Mouse (Mus musculus) E14TG2a.4 (cell line): Measurements from ENCODE around the gene Cfap65.

ENCODE experiments used
- CTCF ChIP-seq: conservative IDR thresholded peaks from 2 replicates; pipeline ENCODE4 v1.5.1; 2014; ENCODE audit warnings: low read length
- NANOG ChIP-seq: IDR thresholded peaks from 2 replicates; pipeline ENCODE4 v1.6.1; 2014; ENCODE audit warnings: borderline replicate concordance, low read length, mixed read lengths
- POU5F1 ChIP-seq: IDR thresholded peaks from 2 replicates; pipeline ENCODE4 v1.6.1; 2014; ENCODE audit warnings: low read length, borderline replicate concordance

GRCm38 (mm10) chr1:74855156-74855555 lies 80.2 kb downstream of the Cfap65 start:
- TF ChIP-seq CTCF (no peak), POU5F1 (no peak), NANOG (no peak)
